Mouse (Mus musculus) forebrain, embryonic 10.5 days (tissue): Measurements from ENCODE around the gene Meis3. TPM values are rescaled to one million over a fixed set of nuclear protein-coding genes. Genes with fewer than 3 reads are reported as not detected.

Experiments
- DNase-seq: peaks from one replicate; pipeline ENCODE4 v3.0.0-alpha.2; 2017; ENCODE audit warnings: low spot score; ENCODE audit errors: extremely low spot score
- H3K27ac ChIP-seq: fragments of 300-500 bp; sonication (generic); 2 replicates; pipeline ENCODE4 v1.5.1; 2016; ENCODE audit warnings: mild to moderate bottlenecking
- H3K27me3 ChIP-seq: fragments of 300-500 bp; sonication (generic); 2 replicates; pipeline ENCODE4 v1.6.1; 2016; ENCODE audit warnings: mild to moderate bottlenecking; ENCODE audit not compliant: poor library complexity, severe bottlenecking
- H3K36me3 ChIP-seq: fragments of 300-500 bp; sonication (generic); replicated peaks from 2 replicates; pipeline ENCODE4 v1.6.1; 2016; ENCODE audit warnings: mild to moderate bottlenecking, moderate library complexity
- H3K4me1 ChIP-seq: fragments of 300-500 bp; sonication (generic); 2 replicates; pipeline ENCODE4 v1.6.1; 2016
- H3K4me3 ChIP-seq: fragments of 300-500 bp; sonication (generic); 2 replicates; pipeline ENCODE4 v1.5.1; 2016; ENCODE audit warnings: mild to moderate bottlenecking, moderate library complexity
- H3K9me3 ChIP-seq: fragments of 300-500 bp; sonication (generic); 2 replicates; pipeline ENCODE4 v1.6.1; 2016; ENCODE audit warnings: mild to moderate bottlenecking, moderate library complexity
- WGBS: fragments of 180-500 bp; shearing (Covaris S2); methylation state at CpG from one replicate; pipeline ENCODE4 v1.1.7; 2016; 5-methylcytosine and 5-hydroxymethylcytosine counted together
- polyA plus RNA-seq: library from polyadenylated mRNA; unstranded; fragments of >200 nt; fragmentation: Nextera tagmentation; extraction: Ambion mirVana; gene quantifications from 2 replicates; pipeline ENCODE4 v1.2.1, GENCODE M21; 2016

Gene Meis3
- polyA plus RNA-seq, 1 experiment from 2014 or later, result 56.7 TPM

- Histone ChIP-seq H3K27ac (no peak overlapping the region), H3K36me3 (peaks cover 95% of the 10 kb centered on the region), H3K27me3 (no peaks in the 10 kb centered on the region), H3K4me1 (no peaks in the 10 kb centered on the region), H3K4me3 (no peak overlapping the region), H3K9me3 (no peaks in the 10 kb centered on the region)
- 86% methylated on average over 15 of the region's 15 CpGs for WGBS
- no peak for DNase-seq
Measured at GRCm38 (mm10) chr7:16202756-16203504, 28.0 kb downstream of the Meis3 start.

GRCm38 (mm10) chr7:16203505-16203903 lies 28.6 kb downstream of the Meis3 start:
- peaks cover 93% of the 10 kb centered on the region for H3K36me3 ChIP-seq
- WGBS, result 93% methylated on average over 13 of the region's 13 CpGs

GRCm38 (mm10) chr7:16204791-16205190 lies 29.9 kb downstream of the Meis3 start:
- Histone ChIP-seq H3K36me3 (peaks cover 93% of the 10 kb centered on the region), H3K4me1 (no peaks in the 10 kb centered on the region), H3K27ac (no peak overlapping the region), H3K9me3 (no peaks in the 10 kb centered on the region), H3K27me3 (no peaks in the 10 kb centered on the region), H3K4me3 (no peak overlapping the region)
- 81% methylated on average over 9 of the region's 9 CpGs for WGBS
- no peak for DNase-seq

More at GRCm38 (mm10) chr7:16203505-16203903, 28.6 kb downstream of the Meis3 start:
- Histone ChIP-seq H3K4me1 (no peaks in the 10 kb centered on the region), H3K27ac (no peak overlapping the region), H3K27me3 (no peaks in the 10 kb centered on the region), H3K4me3 (no peak overlapping the region), H3K9me3 (no peaks in the 10 kb centered on the region)
- no peak for DNase-seq

GRCm38 (mm10) chr7:16207076-16207475 lies 32.2 kb downstream of the Meis3 start:
- Histone ChIP-seq H3K27ac (no peak overlapping the region), H3K27me3 (no peaks in the 10 kb centered on the region), H3K9me3 (no peaks in the 10 kb centered on the region), H3K36me3 (peaks cover 92% of the 10 kb centered on the region), H3K4me3 (no peak overlapping the region), H3K4me1 (no peaks in the 10 kb centered on the region)
- DNase-seq, result no peak
- 89% methylated on average over 7 of the region's 7 CpGs for WGBS

GRCm38 (mm10) chr7:16207496-16207895 lies 32.6 kb downstream of the Meis3 start:
- 92% methylated on average over 10 of the region's 10 CpGs for WGBS
- DNase-seq, result no peak
- Histone ChIP-seq H3K27me3 (no peaks in the 10 kb centered on the region), H3K27ac (no peak overlapping the region), H3K36me3 (peaks cover 90% of the 10 kb centered on the region), H3K9me3 (no peaks in the 10 kb centered on the region), H3K4me3 (no peak overlapping the region), H3K4me1 (no peaks in the 10 kb centered on the region)

GRCm38 (mm10) chr7:16208781-16209665 lies 34.1 kb downstream of the Meis3 start:
- Histone ChIP-seq H3K4me3 (no peak overlapping the region), H3K27me3 (no peaks in the 10 kb centered on the region), H3K36me3 (peaks cover 90% of the 10 kb centered on the region), H3K4me1 (no peaks in the 10 kb centered on the region), H3K27ac (no peak overlapping the region), H3K9me3 (no peaks in the 10 kb centered on the region)
- no peak for DNase-seq
- WGBS, result 94% methylated on average over 21 of the region's 21 CpGs

GRCm38 (mm10) chr7:16210862-16211365 lies 36.0 kb downstream of the Meis3 start:
- H3K27ac ChIP-seq, result no peak overlapping the region
- no peaks in the 10 kb centered on the region for H3K9me3 ChIP-seq
- 82% methylated on average over 12 of the region's 12 CpGs for WGBS
- H3K4me1 ChIP-seq, result no peaks in the 10 kb centered on the region
- DNase-seq, result no peak
- H3K4me3 ChIP-seq, result no peak overlapping the region
- H3K36me3 ChIP-seq, result peaks cover 90% of the 10 kb centered on the region
- no peaks in the 10 kb centered on the region for H3K27me3 ChIP-seq

GRCm38 (mm10) chr7:16213196-16213595 lies 38.3 kb downstream of the Meis3 start:
- H3K4me3 ChIP-seq, result no peak overlapping the region
- H3K27me3 ChIP-seq, result no peaks in the 10 kb centered on the region
- no peaks in the 10 kb centered on the region for H3K9me3 ChIP-seq
- DNase-seq, result no peak
- WGBS, result 98% methylated on average over 6 of the region's 6 CpGs
- no peak overlapping the region for H3K27ac ChIP-seq
- no peaks in the 10 kb centered on the region for H3K4me1 ChIP-seq
- H3K36me3 ChIP-seq, result peaks cover 96% of the 10 kb centered on the region

- Histone ChIP-seq H3K27me3 (no peaks in the 10 kb centered on the region), H3K27ac (no peak overlapping the region), H3K9me3 (no peaks in the 10 kb centered on the region), H3K36me3 (peaks cover 96% of the 10 kb centered on the region), H3K4me3 (no peak overlapping the region), H3K4me1 (no peaks in the 10 kb centered on the region)
- no peak for DNase-seq
- WGBS, result 94% methylated on average over 9 of the region's 9 CpGs
Measured at GRCm38 (mm10) chr7:16213986-16214385, 39.1 kb downstream of the Meis3 start.

- 1% methylated on average over 34 of the region's 34 CpGs for WGBS
Measured at GRCm38 (mm10) chr7:16221582-16222272, 46.8 kb downstream of the Meis3 start, which contains the start of gene Dhx34. Gene Dhx34 (minus strand): TSS chr7:16222037.

GRCm38 (mm10) chr7:16229869-16230268 lies 55.0 kb downstream of the Meis3 start:
- Histone ChIP-seq H3K27ac (peak overlapping the region; percentile 35; the same call in 1 of the 2 replicates), H3K36me3 (no peaks in the 10 kb centered on the region), H3K4me3 (no peak overlapping the region), H3K9me3 (peaks cover 23% of the 10 kb centered on the region), H3K4me1 (peaks cover 22% of the 10 kb centered on the region), H3K27me3 (no peaks in the 10 kb centered on the region)
- DNase-seq, result peak; percentile 27
- 55% methylated on average over 5 of the region's 5 CpGs for WGBS

More at GRCm38 (mm10) chr7:16221582-16222272, 46.8 kb downstream of the Meis3 start, which contains the start of gene Dhx34:
- Histone ChIP-seq H3K36me3 (peaks cover 22% of the 10 kb centered on the region), H3K27me3 (no peaks in the 10 kb centered on the region), H3K9me3 (no peaks in the 10 kb centered on the region), H3K27ac (peak within 1 kb of the TSS; percentile 94), H3K4me1 (peaks cover 18% of the 10 kb centered on the region), H3K4me3 (peak within 1 kb of the TSS; percentile 79)
- DNase-seq, result peak; percentile 97
